Mouse (Mus musculus) bone marrow macrophage, adult 2 months (primary cell): Measurements from ENCODE around the gene Irf2bpl. TPM values are rescaled to one million over a fixed set of nuclear protein-coding genes. Genes with fewer than 3 reads are reported as not detected.

ENCODE experiments used
- H3K27ac ChIP-seq: 2 replicates; pipeline ENCODE4 v1.5.1; 2012; ENCODE audit warnings: low read depth, low read length; ENCODE audit not compliant: insufficient read depth
- H3K4me1 ChIP-seq: 2 replicates; pipeline ENCODE4 v1.6.1; 2012; ENCODE audit warnings: low read length; ENCODE audit not compliant: control insufficient read depth, insufficient read depth
- H3K4me3 ChIP-seq: 2 replicates; pipeline ENCODE4 v1.5.1; 2012; ENCODE audit warnings: mild to moderate bottlenecking, low read length, moderate library complexity; ENCODE audit not compliant: insufficient read depth
- CTCF ChIP-seq: IDR thresholded peaks from 2 replicates; pipeline ENCODE4 v1.5.1; 2012; ENCODE audit warnings: low read depth, mild to moderate bottlenecking, low read length, moderate library complexity
- POLR2A ChIP-seq: IDR thresholded peaks from 2 replicates; pipeline ENCODE4 v1.6.1; 2012; ENCODE audit warnings: mild to moderate bottlenecking, low read depth, low read length, borderline replicate concordance
- polyA plus RNA-seq: library from polyadenylated mRNA; stranded (reverse); fragments of >200 nt; gene quantifications from 2 replicates; pipeline ENCODE4 v1.2.4, GENCODE M21; 2012; ENCODE audit not compliant: missing spikeins, insufficient read depth, insufficient read length

Irf2bpl gene
- polyA plus RNA-seq, 1 experiment: 11.4 TPM

DNA sequence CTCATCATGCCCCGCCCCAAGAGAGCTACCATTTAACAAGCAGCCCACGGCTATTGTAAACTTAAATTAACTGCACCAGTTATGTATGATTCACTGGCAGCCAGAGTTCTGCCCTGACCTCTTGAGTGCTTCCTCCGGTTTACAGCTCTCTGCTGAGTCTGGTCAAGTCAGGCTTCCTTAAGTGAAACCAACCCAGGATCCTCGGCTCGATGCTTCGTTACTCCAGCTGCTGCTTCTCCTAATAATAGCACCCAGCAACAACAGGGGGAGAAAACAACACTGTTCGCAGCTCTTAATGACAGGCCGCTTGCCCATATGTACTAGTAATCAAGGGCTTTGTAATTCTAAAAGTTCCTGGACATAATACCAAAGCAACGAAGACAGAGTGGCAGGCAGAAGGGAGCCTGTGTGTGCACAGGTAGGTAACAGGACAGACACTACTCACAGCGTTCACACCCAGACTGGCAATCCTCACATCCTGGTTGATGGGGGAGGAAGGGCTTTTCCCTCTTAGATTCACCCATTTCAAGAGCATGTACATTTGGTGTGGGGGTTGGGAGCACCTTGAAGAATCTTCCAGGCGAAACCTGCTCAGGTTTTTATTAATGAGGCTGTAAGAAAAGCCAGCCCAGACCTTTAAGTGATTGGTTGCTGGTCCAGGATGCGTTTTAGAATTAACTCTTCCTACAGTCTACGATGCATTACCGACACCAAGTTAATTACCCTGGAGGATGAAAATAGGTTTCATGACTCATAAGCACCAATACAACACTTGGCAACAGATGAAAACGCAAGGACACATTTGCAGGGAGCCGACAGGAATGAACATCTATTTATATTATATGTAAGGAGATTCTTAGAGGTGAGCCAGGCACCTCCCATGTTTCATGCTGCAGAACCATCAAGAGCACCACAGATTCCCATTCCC, 5.9 kb downstream of the Irf2bpl start:
- Histone ChIP-seq H3K27ac (no peak overlapping the region), H3K4me1 (peaks cover 17% of the 10 kb centered on the region), H3K4me3 (no peak overlapping the region)
- TF ChIP-seq POLR2A (no peak), CTCF (no peak)

DNA sequence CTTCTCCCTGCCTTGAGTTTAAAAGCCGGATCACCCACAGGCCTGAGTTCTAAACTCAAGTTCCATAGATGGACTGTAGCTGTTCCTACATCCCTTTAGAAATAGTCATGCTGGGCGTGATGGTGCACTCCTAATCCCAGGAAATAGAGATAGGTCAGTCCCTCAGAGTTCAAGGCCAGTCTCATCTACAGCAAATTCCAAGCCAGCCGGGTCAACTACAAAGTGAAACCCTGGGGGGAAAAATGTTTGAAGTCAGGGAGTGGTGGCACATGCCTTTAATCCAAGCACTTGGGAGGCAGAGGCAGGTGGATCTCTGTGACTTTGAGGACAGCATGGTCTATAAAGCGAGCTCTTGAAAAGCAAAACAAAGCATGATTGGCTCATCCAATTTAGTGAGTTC, 7.6 kb downstream of the Irf2bpl start:
- TF ChIP-seq CTCF (no peak), POLR2A (no peak)
- H3K4me3 ChIP-seq: no peak overlapping the region
- H3K27ac ChIP-seq: no peak overlapping the region
- peaks cover 24% of the 10 kb centered on the region for H3K4me1 ChIP-seq

DNA sequence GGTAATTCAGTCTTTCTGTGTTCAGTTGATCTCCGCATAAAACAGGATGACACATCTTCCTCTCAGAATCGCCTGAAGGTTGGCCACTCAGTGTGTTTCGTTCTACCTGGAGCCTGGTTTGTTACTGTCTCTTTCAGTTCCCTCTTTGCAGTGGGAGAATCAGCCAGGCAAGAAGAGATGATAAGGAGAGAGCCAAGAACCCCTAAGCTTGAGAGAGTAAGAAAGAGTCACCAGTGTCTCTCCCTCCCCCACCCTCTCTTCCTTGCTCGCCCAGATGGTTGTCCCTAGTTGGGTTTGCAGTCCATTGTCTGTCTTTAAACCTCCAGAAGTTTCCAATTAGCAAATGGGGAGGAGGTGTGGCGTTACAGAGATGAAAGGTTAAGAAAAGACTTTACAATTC, 8.5 kb downstream of the Irf2bpl start:
- no peak for TF ChIP-seq CTCF
- no peak for TF ChIP-seq POLR2A
- H3K27ac ChIP-seq: no peak overlapping the region
- no peak overlapping the region for H3K4me3 ChIP-seq
- H3K4me1 ChIP-seq: peaks cover 22% of the 10 kb centered on the region

DNA sequence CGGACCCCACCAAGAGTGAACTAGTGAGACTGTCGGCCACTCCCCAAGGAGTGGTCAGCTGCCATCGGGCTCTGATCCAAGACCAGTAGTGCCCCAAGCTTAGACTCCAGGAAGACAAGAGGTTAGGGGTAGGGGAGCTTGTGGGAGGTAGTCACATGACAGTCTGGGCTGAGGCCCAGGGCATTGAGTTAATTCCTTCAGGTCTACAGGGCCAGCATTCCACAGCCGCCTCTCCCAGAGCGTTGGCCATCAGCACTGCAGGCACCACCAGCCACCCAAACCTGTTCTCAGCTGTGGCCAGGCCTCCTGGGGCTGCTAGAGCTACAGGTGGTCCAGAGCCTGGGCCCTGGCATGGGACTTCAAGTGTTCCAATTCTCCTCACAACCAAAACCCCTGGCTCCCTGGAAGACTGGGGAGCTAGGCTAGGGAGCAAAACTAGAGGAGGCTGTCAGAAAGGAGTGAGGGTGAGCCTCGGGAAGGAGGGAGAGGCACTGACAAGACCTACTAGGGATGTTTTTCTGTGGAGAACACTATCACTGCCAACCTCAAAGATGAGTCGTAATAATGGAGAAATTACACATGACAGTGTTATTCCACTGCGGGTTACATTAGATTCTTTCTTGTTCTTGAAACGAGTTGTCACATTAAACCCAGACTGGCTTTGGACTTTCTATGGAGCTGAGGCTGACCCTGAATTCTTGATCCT, 12.1 kb downstream of the Irf2bpl start:
- H3K4me1 ChIP-seq: peaks cover 10% of the 10 kb centered on the region; the same call in 1 of the 2 replicates
- TF ChIP-seq POLR2A (no peak), CTCF (no peak)
- no peak overlapping the region for H3K4me3 ChIP-seq
- H3K27ac ChIP-seq: no peak overlapping the region

DNA sequence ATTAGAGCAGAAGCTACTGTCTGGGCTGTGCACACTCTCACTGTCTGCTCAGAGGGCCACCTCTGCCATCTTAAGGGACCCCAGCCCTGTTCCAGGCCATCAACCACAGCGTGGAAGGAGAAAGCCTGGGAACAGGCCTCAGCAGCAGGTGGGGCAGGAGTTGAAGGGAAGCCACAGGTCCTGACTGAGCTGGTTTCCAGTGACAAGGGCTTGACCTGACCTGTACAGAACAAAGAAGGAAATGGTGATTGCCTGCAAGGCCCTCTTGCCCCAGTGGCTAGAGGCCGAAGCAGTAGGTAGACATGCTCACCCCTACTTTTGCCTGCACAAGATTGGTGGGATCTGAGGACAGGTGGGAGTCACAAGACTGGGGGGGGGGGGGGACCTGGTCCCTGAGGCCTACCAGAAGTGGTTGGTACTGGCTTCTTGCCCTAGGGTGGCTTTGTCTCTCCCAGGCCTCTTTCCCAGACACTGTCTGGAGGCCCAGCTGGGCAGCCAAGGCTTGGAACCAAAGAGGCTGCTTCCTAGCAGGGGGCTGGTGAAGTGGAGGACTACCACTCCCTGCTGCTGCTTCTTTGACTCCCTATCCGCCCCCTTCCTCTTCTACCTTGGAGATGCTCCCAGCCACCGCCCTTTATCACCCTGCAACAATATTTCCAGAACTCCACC, 12.8 kb downstream of the Irf2bpl start:
- H3K27ac ChIP-seq: no peak overlapping the region
- no peak overlapping the region for H3K4me3 ChIP-seq
- H3K4me1 ChIP-seq: peaks cover 10% of the 10 kb centered on the region; the same call in 1 of the 2 replicates
- TF ChIP-seq POLR2A: no peak
- TF ChIP-seq CTCF: no peak

DNA sequence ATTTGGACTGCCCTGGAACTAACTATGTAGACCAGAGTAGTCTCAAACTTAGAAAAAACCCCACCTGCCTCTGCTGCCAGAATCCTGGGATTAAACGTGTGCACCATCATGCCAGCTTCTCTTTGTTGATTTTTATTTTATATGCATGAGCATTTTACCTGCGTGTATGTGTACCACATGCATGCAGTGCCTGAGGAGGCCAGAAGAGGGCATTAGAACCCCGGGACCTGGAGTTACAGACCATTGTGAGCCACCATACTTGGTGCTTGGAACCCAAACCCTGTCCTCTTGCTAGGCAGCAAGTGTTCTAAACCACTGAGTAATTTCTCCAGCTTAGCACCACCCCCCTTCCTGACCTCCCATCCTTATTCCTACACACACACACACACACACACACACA, 13.6 kb downstream of the Irf2bpl start:
- TF ChIP-seq CTCF (no peak), POLR2A (no peak)
- H3K27ac ChIP-seq: no peak overlapping the region
- H3K4me1 ChIP-seq: peaks cover 10% of the 10 kb centered on the region; the same call in 1 of the 2 replicates
- H3K4me3 ChIP-seq: no peak overlapping the region

DNA sequence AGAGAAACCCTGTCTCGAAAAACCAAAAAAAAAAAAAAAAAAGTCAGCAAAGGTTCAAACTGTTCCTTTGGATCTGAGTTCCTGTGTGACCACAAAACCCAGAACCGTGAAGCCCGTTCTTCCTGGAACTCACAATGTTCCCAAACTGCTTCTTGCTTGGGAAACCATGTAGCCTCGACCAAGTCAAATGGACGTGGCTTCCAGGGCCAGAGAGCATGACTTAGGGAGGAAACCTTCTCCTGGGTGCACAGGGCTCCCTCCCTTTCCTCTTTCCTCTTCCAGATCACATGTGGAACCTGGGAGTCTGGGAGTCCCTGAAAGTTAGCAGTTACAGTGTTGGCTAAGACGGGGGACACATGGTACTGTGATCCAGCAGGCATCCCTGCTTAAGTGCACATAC, 14.8 kb downstream of the Irf2bpl start:
- Histone ChIP-seq H3K4me1 (peaks cover 10% of the 10 kb centered on the region; the same call in 1 of the 2 replicates), H3K4me3 (no peak overlapping the region), H3K27ac (no peak overlapping the region)
- TF ChIP-seq CTCF (no peak), POLR2A (no peak)

DNA sequence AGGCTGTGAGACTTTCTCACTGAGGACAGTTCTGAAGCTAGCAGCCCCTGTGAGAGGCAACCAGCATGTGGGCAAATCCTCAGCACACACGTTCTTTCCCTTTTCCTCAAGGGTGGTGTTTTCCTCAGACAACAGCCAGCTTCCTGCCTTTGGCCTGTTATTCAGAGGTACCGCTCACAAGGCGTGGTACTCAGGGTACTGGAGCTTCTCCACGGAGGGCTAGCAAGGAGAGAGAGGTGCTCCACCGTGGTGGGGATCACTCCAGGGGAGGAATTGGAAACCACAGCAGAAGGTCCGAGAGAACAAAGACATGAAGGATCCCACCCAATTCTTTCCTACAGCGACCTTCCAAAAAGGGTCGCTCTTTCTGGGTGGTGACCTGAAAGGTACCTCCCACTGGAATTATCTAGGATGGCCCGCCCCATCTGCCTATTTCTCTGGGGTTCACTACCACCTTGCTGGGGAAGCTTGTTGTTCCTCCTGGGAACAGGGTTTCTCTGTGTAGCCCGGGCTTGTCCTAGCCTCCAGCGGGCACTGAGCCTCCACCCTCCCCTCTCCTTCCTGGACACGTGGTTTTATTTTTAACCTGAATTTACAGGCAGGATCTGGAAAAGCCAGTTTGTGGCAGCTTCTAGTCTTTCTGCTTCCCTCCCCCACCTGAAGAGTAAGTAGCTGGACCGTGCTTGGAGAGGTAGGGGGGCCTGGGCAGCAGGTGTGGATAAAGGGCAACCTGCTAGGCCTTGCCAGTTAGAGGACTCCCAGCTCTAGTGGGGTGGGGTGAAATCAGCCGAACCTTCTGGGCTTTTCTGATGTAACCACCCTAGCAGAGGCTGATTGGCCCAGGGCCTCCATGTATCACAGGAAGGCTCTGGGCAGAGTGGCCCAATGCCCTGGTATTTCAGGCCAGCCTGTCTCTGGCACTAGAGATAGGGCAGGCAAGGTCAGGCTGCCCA, 17.1 kb downstream of the Irf2bpl start:
- H3K27ac ChIP-seq: no peak overlapping the region
- TF ChIP-seq POLR2A: no peak
- TF ChIP-seq CTCF: no peak
- no peak overlapping the region for H3K4me3 ChIP-seq
- H3K4me1 ChIP-seq: peaks cover 7% of the 10 kb centered on the region; the same call in 1 of the 2 replicates
